Mouse (Mus musculus) limb, embryonic 11.5 days (tissue): ENCODE data around the gene Arhgef38. TPM values are rescaled to one million over a fixed set of nuclear protein-coding genes. Genes with fewer than 3 reads are reported as not detected.
A peak's percentile ranks its signal among the peaks of the same experiment; 100 is the strongest.

Experiments
- ATAC-seq: fragments of 200-750 bp; cut with Nextera tagmentation; 2 replicates; pipeline ENCODE4 v1.8.0; 2017; ENCODE audit warnings: low read depth; ENCODE audit not compliant: insufficient number of reproducible peaks, low FRiP score, low TSS enrichment
- DNase-seq: peaks from one replicate; pipeline ENCODE4 v3.0.0-alpha.2; 2015; ENCODE audit warnings: low spot score
- H3K27ac ChIP-seq: fragments of 300-500 bp; sonication (generic); replicated peaks from 2 replicates; pipeline ENCODE4 v1.5.1; 2014; ENCODE audit warnings: low read depth, mild to moderate bottlenecking, low read length
- H3K27me3 ChIP-seq: fragments of 300-500 bp; sonication (generic); 2 replicates; pipeline ENCODE4 v1.6.1; 2014; ENCODE audit warnings: mild to moderate bottlenecking, low read length, mixed read lengths; ENCODE audit not compliant: control insufficient read depth, insufficient read depth
- H3K36me3 ChIP-seq: fragments of 300-500 bp; sonication (generic); 2 replicates; pipeline ENCODE4 v1.6.1; 2014; ENCODE audit warnings: mild to moderate bottlenecking, low read length, moderate library complexity, mixed read lengths; ENCODE audit not compliant: control insufficient read depth, insufficient read depth
- H3K4me1 ChIP-seq: fragments of 300-500 bp; sonication (generic); 2 replicates; pipeline ENCODE4 v1.6.1; 2014; ENCODE audit warnings: low read length, mixed read lengths; ENCODE audit not compliant: control insufficient read depth, insufficient read depth
- H3K4me2 ChIP-seq: fragments of 300-500 bp; sonication (generic); 2 replicates; pipeline ENCODE4 v1.6.1; 2014; ENCODE audit warnings: low read depth, mild to moderate bottlenecking, moderate library complexity; ENCODE audit not compliant: severe bottlenecking
- H3K4me3 ChIP-seq: fragments of 300-500 bp; sonication (generic); 2 replicates; pipeline ENCODE4 v1.5.1; 2014; ENCODE audit warnings: low read depth, low read length
- H3K9ac ChIP-seq: fragments of 300-500 bp; sonication (generic); 2 replicates; pipeline ENCODE4 v1.6.1; 2014; ENCODE audit warnings: mild to moderate bottlenecking, low read length
- H3K9me3 ChIP-seq: fragments of 300-500 bp; sonication (generic); 2 replicates; pipeline ENCODE4 v1.6.1; 2016; ENCODE audit warnings: low read length; ENCODE audit not compliant: control insufficient read depth
- WGBS: fragments of 180-500 bp; shearing (Covaris S2); extraction: QIAGEN DNeasy Blood & Tissue Kit; methylation state at CpG from one replicate; pipeline ENCODE4 v1.1.7; 2014; 5-methylcytosine and 5-hydroxymethylcytosine counted together
- polyA plus RNA-seq: library from polyadenylated mRNA; unstranded; fragments of >200 nt; fragmentation: Nextera tagmentation; extraction: Ambion mirVana; gene quantifications from 2 replicates; pipeline ENCODE4 v1.2.1, GENCODE M21; 2014

Gene Arhgef38
- polyA plus RNA-seq, 1 experiment from 2014 or later = not detected

DNA sequence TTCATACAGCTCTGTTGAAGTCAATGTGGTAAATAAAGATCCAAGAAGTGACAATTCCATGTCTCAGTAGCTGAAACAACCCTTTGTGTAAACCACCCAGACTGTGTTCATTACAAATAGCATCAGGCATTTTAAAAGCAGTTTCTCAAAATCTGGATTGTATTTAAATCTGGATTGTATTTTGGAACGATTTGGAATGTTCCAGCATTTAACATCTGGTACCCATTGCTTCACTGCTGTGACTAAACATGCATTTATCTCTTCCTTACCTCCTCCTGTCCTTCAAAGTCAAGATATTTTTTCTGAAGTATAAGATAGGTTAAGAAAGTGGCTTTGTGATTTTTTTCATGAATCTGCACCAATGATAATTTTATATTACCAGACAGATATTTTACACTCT lies 121.5 kb downstream of the Arhgef38 start:
- H3K4me1 ChIP-seq = no peaks in the 10 kb centered on the region
- H3K9ac ChIP-seq = no peak overlapping the region
- no peaks in the 10 kb centered on the region for H3K27me3 ChIP-seq
- H3K4me3 ChIP-seq = no peak overlapping the region
- DNase-seq (no peak), ATAC-seq (no peak)
- WGBS = 15% methylated on average over 1 of the region's 1 CpGs
- H3K4me2 ChIP-seq = no peak overlapping the region
- H3K9me3 ChIP-seq = no peaks in the 10 kb centered on the region; the same call in 1 of the 2 replicates
- peaks cover 5% of the 10 kb centered on the region for H3K36me3 ChIP-seq
- H3K27ac ChIP-seq = no peak overlapping the region

DNA sequence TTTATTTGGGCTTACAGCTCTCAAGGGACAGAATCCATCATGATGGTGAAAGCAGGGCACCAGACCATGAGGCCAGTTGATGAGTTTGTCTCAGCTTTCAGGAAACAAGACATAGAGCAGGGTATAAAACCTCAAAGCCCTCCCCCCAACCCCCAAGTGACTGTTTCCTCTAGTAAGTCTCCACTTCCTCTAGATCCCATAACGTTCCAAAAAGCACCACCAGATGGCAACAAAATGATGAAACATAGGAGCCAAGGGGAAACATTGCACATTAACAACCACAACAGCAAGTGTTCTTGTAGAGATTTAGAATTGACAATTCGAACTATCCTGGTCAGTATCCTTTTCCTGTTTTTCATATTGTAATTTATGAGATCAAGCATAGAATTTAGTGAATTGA lies 123.0 kb downstream of the Arhgef38 start:
- Histone ChIP-seq H3K4me2 (no peak overlapping the region), H3K9me3 (no peaks in the 10 kb centered on the region; the same call in 1 of the 2 replicates), H3K4me1 (no peaks in the 10 kb centered on the region), H3K9ac (no peak overlapping the region), H3K4me3 (no peak overlapping the region), H3K27me3 (no peaks in the 10 kb centered on the region), H3K36me3 (peaks cover 10% of the 10 kb centered on the region), H3K27ac (no peak overlapping the region)
- WGBS = 42% methylated on average over 2 of the region's 2 CpGs
- DNase-seq = peak; percentile 29
- ATAC-seq = no peak

DNA sequence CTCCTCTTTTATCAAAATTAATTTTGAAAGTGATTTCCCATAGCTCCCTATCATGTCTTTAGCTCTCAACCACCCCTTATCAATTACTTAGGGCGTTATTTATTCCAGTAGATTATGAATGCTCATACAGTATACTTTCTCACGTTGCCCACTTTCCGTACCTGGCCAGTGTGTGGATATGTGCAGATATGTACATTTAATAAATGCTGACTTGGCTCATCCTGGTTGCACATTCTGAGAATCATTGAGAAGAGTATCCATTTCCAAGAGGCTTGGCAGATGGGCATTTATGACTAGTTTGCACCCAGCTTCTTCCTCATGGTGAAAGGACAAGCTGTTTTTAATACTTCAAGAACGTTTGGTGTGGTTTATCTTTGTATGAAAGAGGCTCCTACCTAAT lies 124.9 kb downstream of the Arhgef38 start:
- no peak for ATAC-seq
- Histone ChIP-seq H3K27ac (no peak overlapping the region), H3K4me2 (no peak overlapping the region), H3K27me3 (no peaks in the 10 kb centered on the region), H3K4me3 (no peak overlapping the region), H3K4me1 (no peaks in the 10 kb centered on the region), H3K36me3 (peaks cover 11% of the 10 kb centered on the region), H3K9ac (no peak overlapping the region), H3K9me3 (no peaks in the 10 kb centered on the region; the same call in 1 of the 2 replicates)
- WGBS = 87% methylated on average over 4 of the region's 4 CpGs
- DNase-seq = no peak

DNA sequence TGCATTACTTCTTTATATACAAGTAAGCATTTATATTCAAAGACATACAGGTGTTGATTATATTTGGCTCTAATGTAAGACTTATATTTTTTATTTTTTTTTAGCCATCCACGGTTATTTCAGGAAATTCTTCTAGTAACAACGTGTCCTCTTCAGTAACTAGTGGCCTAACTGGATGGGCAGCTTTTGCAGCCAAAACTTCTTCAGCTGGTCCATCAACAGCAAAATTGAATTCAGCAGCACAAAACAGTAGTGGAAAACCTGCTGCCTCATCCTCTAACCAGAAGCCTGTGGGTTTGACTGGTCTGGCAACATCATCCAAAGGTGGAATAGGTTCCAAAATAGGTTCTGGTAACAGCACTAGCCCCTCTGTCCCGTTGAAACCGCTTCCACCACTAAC lies 126.0 kb downstream of the Arhgef38 start:
- Histone ChIP-seq H3K4me2 (no peak overlapping the region), H3K36me3 (peaks cover 12% of the 10 kb centered on the region), H3K9me3 (no peaks in the 10 kb centered on the region; the same call in 1 of the 2 replicates), H3K27ac (no peak overlapping the region), H3K27me3 (no peaks in the 10 kb centered on the region), H3K4me3 (no peak overlapping the region), H3K4me1 (no peaks in the 10 kb centered on the region), H3K9ac (no peak overlapping the region)
- ATAC-seq = no peak
- DNase-seq = no peak
- WGBS = 96% methylated on average over 4 of the region's 4 CpGs

DNA sequence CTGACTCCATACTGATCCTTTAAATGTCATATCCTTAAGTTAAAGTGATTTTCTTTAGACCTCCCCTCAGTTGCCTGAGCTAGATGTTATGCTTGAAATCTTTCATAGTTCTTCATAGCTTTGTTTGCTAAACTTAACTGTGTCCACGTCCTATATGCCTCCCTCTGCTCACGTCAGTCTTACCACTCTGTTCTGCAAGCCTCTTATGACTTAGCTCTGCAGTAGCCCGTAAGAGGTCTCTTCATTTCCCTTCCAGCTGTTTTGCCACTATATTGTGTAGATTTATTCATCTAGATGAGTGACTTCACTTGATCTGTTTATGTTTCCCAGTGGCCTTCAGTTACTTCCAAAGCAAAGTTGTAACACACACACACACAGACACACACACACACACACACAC lies 130.3 kb downstream of the Arhgef38 start:
- WGBS = 93% methylated on average over 3 of the region's 3 CpGs
- no peak overlapping the region for H3K4me3 ChIP-seq
- H3K9me3 ChIP-seq = no peaks in the 10 kb centered on the region
- H3K4me2 ChIP-seq = no peak overlapping the region
- peaks cover 17% of the 10 kb centered on the region for H3K36me3 ChIP-seq
- no peaks in the 10 kb centered on the region for H3K27me3 ChIP-seq
- no peaks in the 10 kb centered on the region for H3K4me1 ChIP-seq
- H3K27ac ChIP-seq = no peak overlapping the region
- ATAC-seq = no peak
- H3K9ac ChIP-seq = no peak overlapping the region
- DNase-seq = no peak

GRCm38 (mm10) chr3:133103768-133104167 lies 131.0 kb downstream of the Arhgef38 start:
- Histone ChIP-seq H3K27ac (no peak overlapping the region), H3K9ac (no peak overlapping the region), H3K27me3 (no peaks in the 10 kb centered on the region), H3K4me2 (no peak overlapping the region), H3K9me3 (no peaks in the 10 kb centered on the region), H3K36me3 (peaks cover 13% of the 10 kb centered on the region), H3K4me3 (no peak overlapping the region), H3K4me1 (no peaks in the 10 kb centered on the region)
- DNase-seq (no peak), ATAC-seq (no peak)
- WGBS = 89% methylated on average over 3 of the region's 3 CpGs

DNA sequence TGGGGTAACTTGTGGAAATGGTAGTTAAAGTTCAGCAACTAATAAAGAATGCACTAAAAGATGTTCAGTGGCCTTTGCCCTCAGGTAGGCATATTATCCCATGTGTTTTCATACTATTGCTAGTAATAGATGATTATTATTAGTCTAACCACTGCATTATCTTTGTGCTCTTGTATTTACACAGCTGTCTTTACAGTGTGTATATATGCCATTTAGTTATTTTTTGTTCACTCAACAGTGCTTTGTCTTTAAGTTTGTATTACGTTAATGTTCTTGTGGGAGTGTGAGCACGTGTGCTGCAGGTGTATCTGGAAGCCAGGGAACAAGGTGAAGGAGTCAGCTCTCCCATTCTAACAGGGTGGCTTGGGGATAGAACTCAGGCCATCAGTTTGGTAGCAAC lies 135.8 kb downstream of the Arhgef38 start:
- Histone ChIP-seq H3K9me3 (no peaks in the 10 kb centered on the region), H3K27me3 (no peaks in the 10 kb centered on the region), H3K4me2 (no peak overlapping the region), H3K4me3 (no peak overlapping the region), H3K9ac (no peak overlapping the region), H3K36me3 (peaks cover 6% of the 10 kb centered on the region; the same call in 1 of the 2 replicates), H3K27ac (no peak overlapping the region), H3K4me1 (no peaks in the 10 kb centered on the region)
- ATAC-seq = no peak
- WGBS = 91% methylated on average over 2 of the region's 2 CpGs
- DNase-seq = no peak

- no peak for DNase-seq
- Histone ChIP-seq H3K4me3 (no peak overlapping the region), H3K4me2 (no peak overlapping the region), H3K4me1 (no peaks in the 10 kb centered on the region), H3K27ac (no peak overlapping the region), H3K9ac (no peak overlapping the region), H3K36me3 (peaks cover 4% of the 10 kb centered on the region; the same call in 1 of the 2 replicates), H3K9me3 (no peaks in the 10 kb centered on the region), H3K27me3 (no peaks in the 10 kb centered on the region)
- WGBS = 99% methylated on average over 4 of the region's 4 CpGs
- no peak for ATAC-seq
Observed at GRCm38 (mm10) chr3:133098336-133098735, 136.4 kb downstream of the Arhgef38 start.

DNA sequence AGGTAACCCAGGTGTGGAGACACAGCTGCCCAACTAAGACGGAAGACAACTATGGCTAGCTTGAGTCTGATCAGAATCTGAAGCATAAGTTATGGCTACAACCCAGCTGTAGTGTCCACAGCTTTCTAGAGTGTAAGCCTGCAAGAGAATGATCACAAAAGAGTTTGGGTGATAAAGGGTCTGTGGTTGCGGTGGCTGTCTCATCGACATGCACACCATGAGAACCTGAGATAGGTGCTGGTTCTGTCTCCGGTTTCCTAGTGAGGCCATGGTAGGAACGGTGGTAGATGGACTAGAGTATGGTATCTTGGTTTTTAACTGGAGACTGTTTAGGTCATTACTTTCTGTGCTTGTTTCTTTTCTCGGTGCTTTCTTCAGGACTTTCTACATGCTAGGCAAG lies 136.8 kb downstream of the Arhgef38 start:
- WGBS = 96% methylated on average over 6 of the region's 6 CpGs
- Histone ChIP-seq H3K4me1 (no peaks in the 10 kb centered on the region), H3K27ac (no peak overlapping the region), H3K4me3 (no peak overlapping the region), H3K9me3 (no peaks in the 10 kb centered on the region), H3K36me3 (peaks cover 4% of the 10 kb centered on the region; the same call in 1 of the 2 replicates), H3K9ac (no peak overlapping the region), H3K4me2 (no peak overlapping the region), H3K27me3 (no peaks in the 10 kb centered on the region)
- ATAC-seq (no peak), DNase-seq (no peak)
